Mouse (Mus musculus) heart, embryonic 10.5 days (tissue): ENCODE data around the gene Nup88. TPM values are rescaled to one million over a fixed set of nuclear protein-coding genes. Genes with fewer than 3 reads are reported as not detected.
"Not testable (repeated sequence)": the region's sequence is repeated elsewhere in the genome, so short reads cannot be mapped to it uniquely, and the experiment has no call there.

Experiments
- DNase-seq: peaks from one replicate; pipeline ENCODE4 v3.0.0-alpha.2; 2017; ENCODE audit warnings: low spot score
- H3K27ac ChIP-seq: fragments of 300-500 bp; sonication (generic); 2 replicates; pipeline ENCODE4 v1.5.1; 2016; ENCODE audit warnings: mild to moderate bottlenecking
- H3K27me3 ChIP-seq: fragments of 300-500 bp; sonication (generic); 2 replicates; pipeline ENCODE4 v1.6.1; 2016; ENCODE audit warnings: mild to moderate bottlenecking; ENCODE audit not compliant: poor library complexity, insufficient read depth, severe bottlenecking
- H3K36me3 ChIP-seq: fragments of 300-500 bp; sonication (generic); 2 replicates; pipeline ENCODE4 v1.6.1; 2016; ENCODE audit warnings: mild to moderate bottlenecking, moderate library complexity
- H3K4me1 ChIP-seq: fragments of 300-500 bp; sonication (generic); 2 replicates; pipeline ENCODE4 v1.6.1; 2016; ENCODE audit warnings: mild to moderate bottlenecking
- H3K4me3 ChIP-seq: fragments of 300-500 bp; sonication (generic); 2 replicates; pipeline ENCODE4 v1.5.1; 2016; ENCODE audit warnings: mild to moderate bottlenecking, moderate library complexity
- H3K9me3 ChIP-seq: fragments of 300-500 bp; sonication (generic); 2 replicates; pipeline ENCODE4 v1.6.1; 2016; ENCODE audit warnings: mild to moderate bottlenecking, moderate library complexity
- WGBS: fragments of 180-500 bp; shearing (Covaris S2); methylation state at CpG from one replicate; pipeline ENCODE4 v1.1.7; 2016; 5-methylcytosine and 5-hydroxymethylcytosine counted together
- polyA plus RNA-seq: library from polyadenylated mRNA; unstranded; fragments of >200 nt; fragmentation: Nextera tagmentation; extraction: Ambion mirVana; gene quantifications from 2 replicates; pipeline ENCODE4 v1.2.1, GENCODE M21; 2016

The Nup88 gene
- polyA plus RNA-seq, 1 experiment from 2014 or later = 139 TPM

DNA sequence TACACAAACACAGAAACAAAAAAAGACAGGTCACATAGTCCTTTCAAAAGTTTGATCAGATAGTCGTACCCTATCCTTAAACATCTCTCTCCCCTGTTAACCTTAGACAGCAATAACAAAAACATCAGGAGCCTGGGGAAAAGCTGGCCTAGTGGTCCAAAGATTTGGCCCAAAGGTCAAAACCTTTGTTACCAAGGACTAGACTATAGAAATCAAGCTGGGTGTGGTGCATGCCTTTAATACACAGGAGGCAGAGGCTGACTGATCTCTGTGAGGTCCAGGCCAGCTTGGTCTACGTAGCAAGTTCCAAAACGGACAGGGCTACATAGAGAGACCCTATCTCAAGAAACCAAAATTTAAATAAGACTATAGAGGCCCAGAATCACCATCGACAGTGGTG is 15.1 kb downstream of the Nup88 start:
- Histone ChIP-seq H3K4me1 (no peaks in the 10 kb centered on the region), H3K36me3 (peaks cover 100% of the 10 kb centered on the region), H3K27ac (no peak overlapping the region), H3K4me3 (no peak overlapping the region), H3K27me3 (no peaks in the 10 kb centered on the region), H3K9me3 (no peaks in the 10 kb centered on the region)
- 88% methylated on average over 4 of the region's 4 CpGs for WGBS
- DNase-seq = no peak

DNA sequence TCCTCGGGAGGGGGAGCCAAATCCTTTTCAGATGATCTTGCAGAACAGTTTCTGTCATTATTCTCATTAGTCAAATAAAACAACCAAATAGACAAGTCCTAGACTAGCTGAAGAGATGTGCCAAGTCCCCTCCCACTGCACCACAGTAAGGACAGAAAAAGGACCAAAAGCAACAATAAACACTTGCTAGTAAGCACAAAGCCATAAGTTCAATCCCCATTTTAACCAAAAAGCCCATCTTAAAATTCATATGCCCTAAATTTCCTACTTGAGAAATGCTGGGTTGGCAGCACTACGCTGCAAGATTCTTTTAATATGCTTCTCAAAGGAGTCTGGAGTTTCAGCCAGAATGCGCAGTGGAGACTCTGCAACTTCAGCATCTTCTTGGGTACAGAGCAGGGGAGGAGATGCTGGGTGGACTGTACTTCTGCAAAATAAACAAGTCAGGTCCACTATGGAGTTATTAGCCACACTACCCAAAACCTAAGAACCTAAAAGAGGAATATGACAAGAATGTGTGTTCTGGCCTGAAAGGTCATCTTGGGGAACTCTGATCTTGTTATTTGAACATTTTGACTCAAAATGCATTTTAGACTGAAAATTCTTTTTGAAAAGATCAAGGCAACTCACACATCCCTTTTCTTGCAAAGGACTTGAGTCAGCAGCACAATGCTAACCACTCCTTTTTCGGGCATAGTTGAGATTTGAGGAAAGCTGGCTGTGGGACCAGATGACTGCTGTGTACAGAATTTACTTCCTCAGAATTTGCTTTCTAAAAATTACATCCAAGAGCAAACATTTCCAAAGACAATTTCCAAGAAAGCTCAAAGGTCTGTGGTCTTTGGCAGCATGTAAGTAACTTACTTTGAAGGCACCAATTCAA is 24.6 kb downstream of the Nup88 start:
- no peak for DNase-seq
- H3K4me3 ChIP-seq = no peak overlapping the region
- no peaks in the 10 kb centered on the region for H3K9me3 ChIP-seq
- 95% methylated on average over 4 of the region's 4 CpGs for WGBS
- no peaks in the 10 kb centered on the region for H3K4me1 ChIP-seq
- H3K27me3 ChIP-seq = no peaks in the 10 kb centered on the region
- H3K36me3 ChIP-seq = peaks cover 97% of the 10 kb centered on the region
- no peak overlapping the region for H3K27ac ChIP-seq

DNA sequence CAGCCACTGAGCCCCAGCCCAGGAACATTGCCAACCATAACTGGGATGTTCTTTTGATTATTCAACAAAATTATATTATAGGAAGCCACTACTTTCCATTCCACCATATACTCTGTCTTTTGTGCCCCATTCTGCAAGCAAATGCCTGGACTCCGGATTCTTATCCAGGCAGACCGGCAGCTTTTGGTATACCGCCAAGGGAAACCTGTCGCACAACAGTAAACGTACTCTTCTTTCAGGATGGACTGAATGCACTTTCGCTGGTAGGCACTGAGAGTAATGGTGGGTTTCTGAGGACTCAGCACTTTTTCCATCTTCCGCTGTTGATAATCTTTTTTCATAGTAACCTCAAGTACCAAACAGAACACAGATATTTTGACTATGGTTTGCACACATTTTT is 26.1 kb downstream of the Nup88 start:
- WGBS = 90% methylated on average over 7 of the region's 7 CpGs
- H3K4me1 ChIP-seq = no peaks in the 10 kb centered on the region
- H3K27me3 ChIP-seq = no peaks in the 10 kb centered on the region
- H3K9me3 ChIP-seq = no peaks in the 10 kb centered on the region
- H3K4me3 ChIP-seq = no peak overlapping the region
- H3K27ac ChIP-seq = no peak overlapping the region
- H3K36me3 ChIP-seq = peaks cover 96% of the 10 kb centered on the region
- DNase-seq = no peak

DNA sequence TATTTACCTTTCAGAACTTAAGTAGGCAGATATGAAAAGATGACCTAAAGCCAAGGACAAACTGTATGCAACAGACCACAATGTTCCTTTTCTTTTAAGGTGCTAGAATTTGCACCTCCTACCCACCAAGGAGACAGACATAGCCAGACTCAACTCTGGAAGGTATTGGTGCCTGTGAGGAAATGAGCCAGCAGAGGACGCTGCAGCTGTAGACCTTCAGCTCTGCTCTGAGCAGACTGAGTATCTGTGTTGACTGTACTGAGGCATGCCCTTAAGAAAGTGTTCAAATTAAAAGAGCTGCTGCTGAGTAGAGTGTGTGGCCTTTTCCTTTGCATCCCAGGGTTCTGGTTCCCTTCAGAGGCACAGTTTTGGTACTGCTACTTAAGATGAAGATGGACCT is 27.2 kb downstream of the Nup88 start:
- H3K27me3 ChIP-seq = no peaks in the 10 kb centered on the region
- no peaks in the 10 kb centered on the region for H3K9me3 ChIP-seq
- no peak overlapping the region for H3K4me3 ChIP-seq
- no peak overlapping the region for H3K27ac ChIP-seq
- DNase-seq = no peak
- 81% methylated on average over 1 of the region's 1 CpGs for WGBS
- H3K36me3 ChIP-seq = peaks cover 94% of the 10 kb centered on the region
- H3K4me1 ChIP-seq = no peaks in the 10 kb centered on the region

DNA sequence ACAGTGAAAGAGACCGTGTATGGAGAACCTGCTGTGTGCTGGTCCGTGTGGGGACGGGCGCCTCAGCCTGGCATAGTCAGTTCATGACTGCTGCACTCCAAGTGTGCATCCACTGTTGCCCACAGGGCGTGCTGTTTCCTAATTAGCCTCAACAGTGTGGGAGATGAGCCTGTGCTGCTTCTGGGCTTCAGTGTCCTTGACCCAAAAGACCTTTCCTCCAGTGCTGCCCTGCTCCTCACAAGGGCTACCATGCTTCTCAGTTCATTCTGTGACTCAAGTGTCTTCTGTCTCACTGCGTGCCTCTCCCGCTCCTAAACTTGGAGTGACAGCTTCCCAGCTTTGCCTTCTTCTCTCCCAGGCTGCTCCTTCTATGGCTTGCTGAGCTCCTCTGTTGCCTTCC is 34.5 kb downstream of the Nup88 start:
- no peaks in the 10 kb centered on the region for H3K9me3 ChIP-seq
- DNase-seq = peak; percentile 66
- no peaks in the 10 kb centered on the region for H3K4me1 ChIP-seq
- 89% methylated on average over 7 of the region's 7 CpGs for WGBS
- H3K36me3 ChIP-seq = peaks cover 76% of the 10 kb centered on the region
- H3K27ac ChIP-seq = no peak overlapping the region
- H3K27me3 ChIP-seq = no peaks in the 10 kb centered on the region
- H3K4me3 ChIP-seq = no peak overlapping the region

DNA sequence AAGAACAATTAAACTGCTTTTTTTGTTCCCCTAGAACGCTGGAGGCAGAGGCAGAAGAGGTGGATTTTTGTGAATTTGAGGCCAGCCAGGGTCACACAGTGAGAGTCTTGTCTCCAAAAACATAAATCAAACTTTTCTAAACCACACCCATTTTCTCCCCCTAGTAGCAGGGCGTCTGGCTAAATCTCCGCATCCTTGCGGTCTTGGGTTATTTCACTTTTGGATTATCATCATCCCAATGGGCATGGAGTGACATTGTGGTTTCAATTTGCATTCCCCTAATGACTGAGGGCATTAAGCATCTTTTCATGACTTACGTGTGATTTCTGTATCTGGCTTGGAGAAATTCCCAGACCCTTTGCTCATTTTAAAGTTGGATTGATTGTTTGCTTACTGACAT is 38.3 kb downstream of the Nup88 start:
- peak; percentile 6 for DNase-seq
- H3K4me1 ChIP-seq = no peaks in the 10 kb centered on the region
- H3K9me3 ChIP-seq = no peaks in the 10 kb centered on the region
- 89% methylated on average over 5 of the region's 5 CpGs for WGBS
- no peak overlapping the region for H3K27ac ChIP-seq
- H3K27me3 ChIP-seq = no peaks in the 10 kb centered on the region
- H3K4me3 ChIP-seq = no peak overlapping the region
- peaks cover 61% of the 10 kb centered on the region for H3K36me3 ChIP-seq

DNA sequence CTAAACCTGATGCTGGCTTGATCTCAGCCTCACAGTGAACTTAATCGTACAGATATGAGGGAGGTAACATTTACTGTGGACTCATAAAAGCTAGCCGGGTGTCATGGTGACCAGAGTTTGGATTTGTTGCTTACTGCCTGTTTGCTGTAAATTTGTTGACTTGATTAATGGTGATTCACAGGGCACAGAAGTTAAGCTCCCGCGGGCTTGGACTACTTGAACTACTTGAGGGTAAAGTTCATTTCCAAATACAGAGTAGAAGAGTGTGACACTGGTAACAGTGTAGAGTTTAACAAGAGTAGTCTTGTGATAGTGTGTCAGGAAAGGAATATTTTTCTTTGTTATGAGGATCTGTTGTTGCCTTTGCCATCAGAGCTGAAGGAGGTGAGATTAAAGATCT is 50.2 kb downstream of the Nup88 start:
- no peak overlapping the region for H3K4me3 ChIP-seq
- WGBS = 92% methylated on average over 4 of the region's 4 CpGs
- no peak overlapping the region for H3K27ac ChIP-seq
- DNase-seq = no peak
- no peaks in the 10 kb centered on the region for H3K4me1 ChIP-seq
- no peaks in the 10 kb centered on the region for H3K9me3 ChIP-seq
- no peaks in the 10 kb centered on the region for H3K27me3 ChIP-seq
- H3K36me3 ChIP-seq = peaks cover 60% of the 10 kb centered on the region

DNA sequence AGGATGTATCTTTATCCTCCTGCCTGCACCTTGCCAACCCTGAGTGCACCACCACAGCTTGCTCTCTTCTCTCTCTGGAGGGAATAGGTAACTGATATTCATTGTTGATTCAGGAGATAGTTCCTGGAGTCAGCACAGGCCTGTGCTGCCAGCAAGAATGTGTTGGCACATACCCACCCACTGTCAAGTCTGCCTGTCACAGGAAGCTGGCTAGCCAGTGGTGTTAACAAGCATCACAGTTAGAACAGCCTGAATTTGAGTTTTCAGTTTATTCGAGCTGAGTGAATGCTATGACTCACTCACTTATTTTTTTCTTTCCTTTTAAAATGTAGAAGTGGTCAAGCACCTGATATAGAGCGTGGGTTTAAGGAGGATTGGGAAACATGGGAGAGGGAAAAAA is 51.9 kb downstream of the Nup88 start:
- WGBS = 88% methylated on average over 2 of the region's 2 CpGs
- no peaks in the 10 kb centered on the region for H3K4me1 ChIP-seq
- H3K36me3 ChIP-seq = peaks cover 48% of the 10 kb centered on the region
- no peak overlapping the region for H3K27ac ChIP-seq
- H3K4me3 ChIP-seq = no peak overlapping the region
- DNase-seq = no peak
- no peaks in the 10 kb centered on the region for H3K27me3 ChIP-seq
- no peaks in the 10 kb centered on the region for H3K9me3 ChIP-seq

DNA sequence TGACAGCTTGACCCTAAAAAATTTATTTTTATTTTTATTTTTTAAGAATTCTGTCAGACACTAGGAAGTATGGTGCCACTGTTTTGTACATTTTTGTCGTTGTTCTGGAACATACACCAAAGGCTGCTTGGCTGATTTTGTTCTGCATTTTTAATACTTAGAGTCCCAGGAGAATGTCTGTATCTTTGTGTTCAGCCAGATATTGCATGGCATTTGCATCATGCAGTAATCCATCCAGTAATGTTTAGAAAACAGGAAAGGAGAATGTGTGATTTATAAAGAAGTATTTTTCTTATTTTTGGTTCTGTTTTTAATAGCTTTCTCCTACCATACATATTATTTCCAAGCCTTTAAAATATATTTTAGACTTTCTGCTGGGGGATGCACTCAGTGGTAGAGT is 57.9 kb downstream of the Nup88 start:
- Histone ChIP-seq H3K36me3 (peaks cover 60% of the 10 kb centered on the region), H3K4me1 (no peaks in the 10 kb centered on the region), H3K27ac (no peak overlapping the region), H3K9me3 (no peaks in the 10 kb centered on the region), H3K4me3 (no peak overlapping the region), H3K27me3 (no peaks in the 10 kb centered on the region)
- WGBS = 92% methylated on average over 1 of the region's 1 CpGs
- DNase-seq = no peak

DNA sequence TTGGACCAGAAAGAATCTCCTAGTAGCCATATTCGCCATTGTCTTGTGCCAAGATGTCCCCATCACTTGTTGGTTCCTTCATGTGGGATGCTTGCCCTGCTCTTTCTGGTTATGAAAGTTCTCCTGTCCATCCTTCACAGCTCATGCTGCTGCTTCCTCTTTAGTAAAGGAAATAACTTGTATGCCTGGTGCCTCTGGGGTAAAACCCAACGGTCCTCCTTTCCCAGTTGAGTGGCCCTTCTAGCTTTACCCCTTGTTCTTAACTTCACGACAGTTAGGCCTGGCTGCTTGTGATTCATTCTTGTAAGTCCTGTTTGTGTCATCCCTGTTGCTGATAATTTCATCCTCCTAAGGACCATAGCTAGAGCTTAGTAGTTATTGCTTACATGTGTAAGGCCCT is 58.5 kb downstream of the Nup88 start:
- H3K4me1 ChIP-seq = no peaks in the 10 kb centered on the region
- H3K36me3 ChIP-seq = peaks cover 56% of the 10 kb centered on the region
- no peak overlapping the region for H3K27ac ChIP-seq
- H3K9me3 ChIP-seq = no peaks in the 10 kb centered on the region
- no peak overlapping the region for H3K4me3 ChIP-seq
- no peak for DNase-seq
- H3K27me3 ChIP-seq = no peaks in the 10 kb centered on the region
- 95% methylated on average over 3 of the region's 3 CpGs for WGBS

DNA sequence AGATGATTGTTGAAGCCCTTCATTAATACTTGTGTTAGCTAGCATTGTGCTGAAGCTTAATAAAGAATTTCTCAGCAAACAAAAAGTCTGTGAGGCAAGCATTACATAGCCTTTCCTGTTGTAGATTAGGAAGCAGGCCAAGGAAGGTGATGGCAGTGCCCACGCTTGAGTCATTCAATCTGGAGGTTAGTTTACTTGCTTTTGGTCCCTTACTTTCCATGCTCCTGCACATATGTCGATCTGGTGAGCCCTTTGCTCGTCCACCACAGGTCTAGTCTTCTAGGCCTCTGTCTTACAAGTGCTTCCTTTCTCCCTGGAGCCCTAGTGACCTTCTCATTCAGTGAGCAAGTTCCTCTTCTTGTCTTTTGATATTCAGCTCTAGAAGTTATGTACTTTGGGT is 63.1 kb downstream of the Nup88 start:
- Histone ChIP-seq H3K27me3 (no peaks in the 10 kb centered on the region), H3K4me1 (no peaks in the 10 kb centered on the region), H3K27ac (no peak overlapping the region), H3K9me3 (no peaks in the 10 kb centered on the region), H3K4me3 (no peak overlapping the region), H3K36me3 (peaks cover 58% of the 10 kb centered on the region)
- DNase-seq = no peak
- 76% methylated on average over 3 of the region's 3 CpGs for WGBS

DNA sequence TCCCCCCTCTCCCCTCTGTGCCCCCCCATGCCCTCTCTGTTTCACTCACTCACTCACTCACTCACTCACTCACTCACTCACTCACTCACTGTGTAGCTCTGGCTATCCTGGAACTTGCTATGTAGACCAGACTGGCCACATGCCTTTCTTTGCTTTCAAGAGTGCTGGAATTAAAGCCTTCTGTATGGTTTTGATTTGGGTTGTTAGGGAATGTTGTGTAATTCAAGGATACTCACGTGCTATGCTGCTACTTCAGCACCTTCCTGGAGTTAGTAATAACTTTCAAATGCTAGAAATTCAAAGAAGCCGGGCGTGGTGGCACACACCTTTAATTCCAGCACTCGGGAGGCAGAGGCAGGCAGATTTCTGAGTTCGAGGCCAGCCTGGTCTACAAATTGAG is 71.6 kb downstream of the Nup88 start:
- H3K27me3 ChIP-seq, H3K9me3 ChIP-seq, H3K27ac ChIP-seq, H3K4me3 ChIP-seq, DNase-seq, H3K4me1 ChIP-seq: not testable (repeated sequence)
- peaks cover 47% of the 10 kb centered on the region for H3K36me3 ChIP-seq
- 94% methylated on average over 5 of the region's 5 CpGs for WGBS

DNA sequence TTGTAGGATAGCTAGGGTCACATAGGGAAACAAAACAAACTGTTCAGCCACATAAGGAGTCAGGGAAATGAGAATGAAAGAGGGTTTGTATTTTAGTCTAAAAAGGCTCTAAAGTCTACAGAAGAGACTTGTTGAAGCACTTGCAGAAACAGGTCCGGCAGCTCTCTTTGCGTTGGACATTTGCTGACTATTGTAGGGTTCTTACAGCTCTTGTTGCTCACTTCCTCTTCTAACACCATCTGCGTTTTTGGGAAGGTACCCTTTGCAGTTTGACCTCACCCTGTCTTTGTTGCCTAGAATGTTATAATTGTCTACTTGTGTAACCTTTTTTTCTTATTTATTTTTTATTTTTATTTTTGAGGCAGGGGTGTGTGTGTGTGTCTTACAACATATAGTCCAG is 72.1 kb downstream of the Nup88 start:
- Histone ChIP-seq H3K4me3 (no peak overlapping the region), H3K27me3 (no peaks in the 10 kb centered on the region), H3K27ac (no peak overlapping the region), H3K9me3 (no peaks in the 10 kb centered on the region), H3K36me3 (peaks cover 44% of the 10 kb centered on the region), H3K4me1 (no peaks in the 10 kb centered on the region)
- 91% methylated on average over 3 of the region's 3 CpGs for WGBS
- DNase-seq = no peak
